Mouse (Mus musculus): ENCODE data around the gene Hrasls. TPM values are rescaled to one million over a fixed set of nuclear protein-coding genes. Genes with fewer than 3 reads are reported as not detected.

The Hrasls gene
- total RNA-seq, 2 experiments from 2014 or later: 15.0 to 16.6 TPM

Other genes with a start within 250 kb of the Hrasls start
- gene Atp13a5, start 169.0 kb downstream of the Hrasls start, total RNA-seq (2021): 1 to 10 TPM; 1.9 to 2.4 TPM

Data from gastrocnemius, postnatal 4 days (tissue).